Mouse (Mus musculus) cortical plate, adult 2 months (tissue): ENCODE results near the gene Clec18a.

Experiments
- CTCF ChIP-seq: fragments of 200-500 bp; IDR thresholded peaks from 2 replicates; pipeline ENCODE4 v1.5.1; 2011; ENCODE audit warnings: mild to moderate bottlenecking, control low read depth, low read length; ENCODE audit not compliant: insufficient read depth; ENCODE audit errors: extremely low read depth
- POLR2A ChIP-seq: fragments of 200-500 bp; IDR thresholded peaks from 2 replicates; pipeline ENCODE4 v1.6.1; 2011; ENCODE audit warnings: mild to moderate bottlenecking, low read length, control low read depth; ENCODE audit not compliant: insufficient read depth; ENCODE audit errors: extremely low read depth

GRCm38 (mm10) chr8:111056158-111056663, 36.0 kb downstream of the Clec18a start, which contains the start of gene Exosc6:
- TF ChIP-seq POLR2A (peak; percentile 38; the same call in 1 of the 2 replicates), CTCF (peak; percentile 85)
